Mouse (Mus musculus) stomach, embryonic 15.5 days (tissue): ENCODE measurements at regions not wholly inside any gene's neighbourhood (a gene's known extent, or its start where the extent isn't known, plus 50 kb on each side); places are given as distances from the start of the nearest gene placed in this dataset.

Experiments
- ATAC-seq: fragments of 200-750 bp; cut with Nextera tagmentation; 2 replicates; pipeline ENCODE4 v1.8.0; 2017; ENCODE audit warnings: low read depth, moderate number of reproducible peaks, moderate TSS enrichment; ENCODE audit not compliant: insufficient read depth, low FRiP score
- H3K27ac ChIP-seq: fragments of 300-500 bp; sonication (generic); 2 replicates; pipeline ENCODE4 v1.5.1; 2015; ENCODE audit warnings: mild to moderate bottlenecking, inconsistent platforms
- H3K27me3 ChIP-seq: fragments of 300-500 bp; sonication (generic); replicated peaks from 2 replicates; pipeline ENCODE4 v1.6.1; 2015; ENCODE audit warnings: inconsistent platforms
- H3K36me3 ChIP-seq: fragments of 300-500 bp; sonication (generic); 2 replicates; pipeline ENCODE4 v1.6.1; 2015; ENCODE audit warnings: inconsistent platforms
- H3K4me1 ChIP-seq: fragments of 300-500 bp; sonication (generic); 2 replicates; pipeline ENCODE4 v1.6.1; 2015; ENCODE audit warnings: inconsistent platforms
- H3K4me2 ChIP-seq: fragments of 300-500 bp; sonication (generic); 2 replicates; pipeline ENCODE4 v1.6.1; 2015; ENCODE audit warnings: mild to moderate bottlenecking, inconsistent platforms
- H3K4me3 ChIP-seq: fragments of 300-500 bp; sonication (generic); replicated peaks from 2 replicates; pipeline ENCODE4 v1.5.1; 2015; ENCODE audit warnings: inconsistent platforms
- H3K9ac ChIP-seq: fragments of 300-500 bp; sonication (generic); 2 replicates; pipeline ENCODE4 v1.6.1; 2015; ENCODE audit warnings: inconsistent platforms
- H3K9me3 ChIP-seq: fragments of 300-500 bp; sonication (generic); 2 replicates; pipeline ENCODE4 v1.6.1; 2016; ENCODE audit warnings: inconsistent platforms
- WGBS: fragments of 180-500 bp; shearing (Covaris S2); methylation state at CpG from one replicate; pipeline ENCODE4 v1.1.7; 2015; 5-methylcytosine and 5-hydroxymethylcytosine counted together

GRCm38 (mm10) chr13:51017727-51018321, 82.9 kb upstream of the Spin1 start:
- no peaks in the 10 kb centered on the region for H3K9me3 ChIP-seq
- no peaks in the 10 kb centered on the region for H3K36me3 ChIP-seq
- H3K4me1 ChIP-seq, result 0 out of 2 replicates have a peak, but pooled peaks cover 10% of the 10 kb centered on the region
- 31% methylated on average over 10 of the region's 10 CpGs for WGBS
- no peak overlapping the region for H3K27ac ChIP-seq
- no peak overlapping the region for H3K4me3 ChIP-seq
- no peak overlapping the region for H3K4me2 ChIP-seq
- H3K27me3 ChIP-seq, result 0 out of 2 replicates have a peak, but pooled peaks cover 3% of the 10 kb centered on the region
- H3K9ac ChIP-seq, result no peak overlapping the region
- ATAC-seq, result peak; percentile 36; the same call in 1 of the 2 replicates

- WGBS, result 64% methylated on average over 10 of the region's 10 CpGs
- no peak overlapping the region for H3K4me2 ChIP-seq
- ATAC-seq, result peak; percentile 1; the same call in 1 of the 2 replicates
- H3K9me3 ChIP-seq, result no peaks in the 10 kb centered on the region
- no peak overlapping the region for H3K9ac ChIP-seq
- no peak overlapping the region for H3K4me3 ChIP-seq
- 0 out of 2 replicates have a peak, but pooled peaks cover 10% of the 10 kb centered on the region for H3K4me1 ChIP-seq
- 0 out of 2 replicates have a peak, but pooled peaks cover 3% of the 10 kb centered on the region for H3K27me3 ChIP-seq
- no peaks in the 10 kb centered on the region for H3K36me3 ChIP-seq
- H3K27ac ChIP-seq, result no peak overlapping the region
These were observed 82.3 kb upstream of the Spin1 start for GRCm38 (mm10) chr13:51018366-51018765.

- Histone ChIP-seq H3K4me3 (no peak overlapping the region), H3K36me3 (no peaks in the 10 kb centered on the region), H3K9me3 (no peaks in the 10 kb centered on the region), H3K4me2 (no peak overlapping the region), H3K9ac (no peak overlapping the region), H3K27me3 (no peaks in the 10 kb centered on the region), H3K27ac (peak overlapping the region; percentile 35), H3K4me1 (0 out of 2 replicates have a peak, but pooled peaks cover 10% of the 10 kb centered on the region)
- ATAC-seq, result no peak
- 55% methylated on average over 13 of the region's 13 CpGs for WGBS
These were observed 78.1 kb upstream of the Spin1 start for GRCm38 (mm10) chr13:51022401-51023250.

GRCm38 (mm10) chr13:51023271-51023670, 77.4 kb upstream of the Spin1 start:
- H3K9me3 ChIP-seq, result no peaks in the 10 kb centered on the region
- no peak overlapping the region for H3K4me3 ChIP-seq
- H3K36me3 ChIP-seq, result no peaks in the 10 kb centered on the region
- H3K27me3 ChIP-seq, result no peaks in the 10 kb centered on the region
- 0 out of 2 replicates have a peak, but pooled peaks cover 6% of the 10 kb centered on the region for H3K4me1 ChIP-seq
- peak overlapping the region; percentile 35; the same call in 1 of the 2 replicates for H3K27ac ChIP-seq
- 78% methylated on average over 11 of the region's 11 CpGs for WGBS
- H3K9ac ChIP-seq, result no peak overlapping the region
- no peak for ATAC-seq
- no peak overlapping the region for H3K4me2 ChIP-seq

GRCm38 (mm10) chr13:51026311-51026918, 74.3 kb upstream of the Spin1 start:
- no peak overlapping the region for H3K4me2 ChIP-seq
- 56% methylated on average over 6 of the region's 6 CpGs for WGBS
- H3K27me3 ChIP-seq, result no peaks in the 10 kb centered on the region
- H3K4me3 ChIP-seq, result no peak overlapping the region
- no peaks in the 10 kb centered on the region for H3K9me3 ChIP-seq
- H3K4me1 ChIP-seq, result 0 out of 2 replicates have a peak, but pooled peaks cover 4% of the 10 kb centered on the region
- H3K27ac ChIP-seq, result no peak overlapping the region
- no peaks in the 10 kb centered on the region for H3K36me3 ChIP-seq
- H3K9ac ChIP-seq, result no peak overlapping the region
- ATAC-seq, result no peak

GRCm38 (mm10) chr13:51037850-51038450, 62.7 kb upstream of the Spin1 start:
- no peaks in the 10 kb centered on the region for H3K4me1 ChIP-seq
- H3K4me3 ChIP-seq, result no peak overlapping the region
- H3K27me3 ChIP-seq, result no peaks in the 10 kb centered on the region
- no peak overlapping the region for H3K4me2 ChIP-seq
- H3K9me3 ChIP-seq, result no peaks in the 10 kb centered on the region
- no peak for ATAC-seq
- no peaks in the 10 kb centered on the region for H3K36me3 ChIP-seq
- no peak overlapping the region for H3K9ac ChIP-seq
- no peak overlapping the region for H3K27ac ChIP-seq
- 83% methylated on average over 13 of the region's 13 CpGs for WGBS

GRCm38 (mm10) chr13:51038955-51039354, 61.7 kb upstream of the Spin1 start:
- Histone ChIP-seq H3K4me1 (no peaks in the 10 kb centered on the region), H3K9ac (no peak overlapping the region), H3K4me2 (no peak overlapping the region), H3K9me3 (no peaks in the 10 kb centered on the region), H3K27me3 (no peaks in the 10 kb centered on the region), H3K4me3 (no peak overlapping the region), H3K36me3 (no peaks in the 10 kb centered on the region), H3K27ac (no peak overlapping the region)
- WGBS, result 91% methylated on average over 4 of the region's 4 CpGs
- no peak for ATAC-seq

GRCm38 (mm10) chr13:51041121-51041520, 59.6 kb upstream of the Spin1 start:
- H3K9me3 ChIP-seq, result no peaks in the 10 kb centered on the region
- ATAC-seq, result no peak
- H3K9ac ChIP-seq, result no peak overlapping the region
- no peak overlapping the region for H3K4me3 ChIP-seq
- H3K27ac ChIP-seq, result no peak overlapping the region
- no peaks in the 10 kb centered on the region for H3K4me1 ChIP-seq
- no peak overlapping the region for H3K4me2 ChIP-seq
- WGBS, result 56% methylated on average over 2 of the region's 2 CpGs
- H3K27me3 ChIP-seq, result no peaks in the 10 kb centered on the region
- no peaks in the 10 kb centered on the region for H3K36me3 ChIP-seq

- Histone ChIP-seq H3K9ac (no peak overlapping the region), H3K4me1 (no peaks in the 10 kb centered on the region), H3K4me3 (no peak overlapping the region), H3K27ac (no peak overlapping the region), H3K36me3 (no peaks in the 10 kb centered on the region), H3K4me2 (no peak overlapping the region), H3K9me3 (no peaks in the 10 kb centered on the region), H3K27me3 (no peaks in the 10 kb centered on the region)
- no peak for ATAC-seq
- WGBS, result 87% methylated on average over 9 of the region's 9 CpGs
These were observed 57.7 kb upstream of the Spin1 start for GRCm38 (mm10) chr13:51042881-51043402.
